26 mouse cellular contexts compared by ENCODE assay signal in the genomic region with DNA sequence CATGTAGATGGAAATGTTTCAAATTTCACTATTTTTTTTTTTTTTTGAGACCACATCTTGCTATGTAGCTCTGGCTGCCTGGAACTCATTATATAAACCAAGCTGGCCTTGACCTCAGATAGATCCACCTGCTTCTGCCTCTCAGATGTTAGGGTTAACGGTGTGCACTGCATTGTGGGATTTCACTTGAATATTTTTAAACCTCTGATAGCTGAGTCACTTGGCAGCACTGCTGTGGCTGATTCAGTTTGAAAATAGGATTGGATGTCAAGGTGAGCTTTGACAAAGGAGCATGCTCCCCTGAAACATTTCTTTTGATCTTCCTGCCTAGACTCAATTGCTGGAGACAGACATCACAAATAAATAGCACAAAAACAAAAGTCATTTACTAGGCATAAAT.
DNase-seq lines count a peak whose midpoint lies in the region; ATAC-seq and TF ChIP-seq lines count a peak whose summit lies in the region.
"Had no signal": no experiment of that assay in that cellular context is flagged by ENCODE, and none has a peak within 500 bp of the region (broad histone marks: within the 10 kb centered on the region; RNA-seq: fewer than 3 reads in every experiment).

No protein-coding gene starts in this region.

- no peaks in the 10 kb centered on the region for H3K36me3 ChIP-seq in heart, embryonic 10.5 days
- no peaks in the 10 kb centered on the region for H3K36me3 ChIP-seq in liver, postnatal 0 days (replicated peaks; ENCODE audit: insufficient read depth, low read length)
- H3K36me3 ChIP-seq: embryonic facial prominence, embryonic 12.5 days; embryonic facial prominence, embryonic 15.5 days had no signal

- no peak for TF ChIP-seq EP300 in liver, postnatal 0 days (IDR thresholded peaks at IDR 0.05; ENCODE audit: low read depth)

- H3K27ac ChIP-seq in heart, embryonic 10.5 days: no peak overlapping the region
- H3K27ac ChIP-seq in liver, postnatal 0 days (ENCODE audit: low read depth): no peak overlapping the region
- H3K27ac ChIP-seq: embryonic facial prominence, embryonic 12.5 days; embryonic facial prominence, embryonic 15.5 days; hindbrain, embryonic 14.5 days; hindbrain, postnatal 0 days had no signal

- no peak for ATAC-seq in liver, postnatal 0 days
- ATAC-seq: CD4-positive, CD25-positive, alpha-beta regulatory T cell, adult 4 months; forebrain, embryonic 14.5 days; forebrain, postnatal 0 days; hindbrain, postnatal 0 days; inflammation-experienced regulatory T-cells, adult 6 months; intestine, embryonic 16.5 days had no signal

- intact Hi-C loops in heart, postnatal 25 days (cut with DNase I): no loop called here
- intact Hi-C loops in heart, postnatal 10 days (cut with DNase I): no loop called here

- TF ChIP-seq CTCF in liver, postnatal 0 days (IDR thresholded peaks at IDR 0.05; ENCODE audit: low read depth): no peak

- H3K4me1 ChIP-seq in heart, embryonic 10.5 days: no peaks in the 10 kb centered on the region
- no peaks in the 10 kb centered on the region for H3K4me1 ChIP-seq in liver, postnatal 0 days (ENCODE audit: insufficient read depth)
- H3K4me1 ChIP-seq: embryonic facial prominence, embryonic 12.5 days; embryonic facial prominence, embryonic 15.5 days had no signal

- 74% methylated on average over 1 of the region's 1 CpGs for WGBS in heart, embryonic 10.5 days
- WGBS in liver, postnatal 0 days (ENCODE audit: insufficient replicate concordance): 74% methylated on average over 1 of the region's 1 CpGs

- no peak overlapping the region for H3K4me3 ChIP-seq in heart, embryonic 10.5 days
- H3K4me3 ChIP-seq in liver, postnatal 0 days (ENCODE audit: low read depth, low read length): no peak overlapping the region
- H3K4me3 ChIP-seq: embryonic facial prominence, embryonic 12.5 days; embryonic facial prominence, embryonic 15.5 days had no signal

- no peak overlapping the region for H3K4me2 ChIP-seq in liver, postnatal 0 days (ENCODE audit: low read depth, low read length)
- H3K4me2 ChIP-seq: embryonic facial prominence, embryonic 12.5 days; embryonic facial prominence, embryonic 15.5 days; hindbrain, embryonic 14.5 days had no signal

- peak; percentile 90 for DNase-seq in heart, adult 11 months
- no peak for DNase-seq in heart, embryonic 10.5 days (ENCODE audit: low spot score)
- peak; percentile 47 for DNase-seq in heart, adult 8-10 months (ENCODE audit: low spot score)
- no peak for DNase-seq in heart, postnatal 25 days (ENCODE audit: low spot score)
- DNase-seq in heart, postnatal 10 days: peak; percentile 23 to 38
- DNase-seq in liver, postnatal 0 days: no peak
- DNase-seq in gastrocnemius, adult 18-20 months (ENCODE audit: low spot score): no peak
- DNase-seq: adrenal gland, adult 2 months; adrenal gland, postnatal 14 days; cerebellum, adult 11 months; cerebellum, adult 2 months; cerebellum, adult 9-11 months; cerebellum, postnatal 36 days; embryo, embryonic 11 days; forebrain, postnatal 0 days; gastrocnemius, postnatal 25 days; kidney, adult 18-20 months; kidney, adult 9 months had no signal

- H3K27me3 ChIP-seq in heart, embryonic 10.5 days (ENCODE audit: insufficient read depth, poor library complexity, severe bottlenecking): no peaks in the 10 kb centered on the region
- no peaks in the 10 kb centered on the region for H3K27me3 ChIP-seq in liver, postnatal 0 days (ENCODE audit: insufficient read depth, low read length)
- H3K27me3 ChIP-seq: embryonic facial prominence, embryonic 12.5 days; embryonic facial prominence, embryonic 15.5 days had no signal

- H3K9me3 ChIP-seq in heart, embryonic 10.5 days: no peaks in the 10 kb centered on the region
- no peaks in the 10 kb centered on the region for H3K9me3 ChIP-seq in liver, postnatal 0 days (ENCODE audit: low read length)
- H3K9me3 ChIP-seq: embryonic facial prominence, embryonic 12.5 days; embryonic facial prominence, embryonic 15.5 days had no signal

- no peak overlapping the region for H3K9ac ChIP-seq in liver, postnatal 0 days (replicated peaks)
- H3K9ac ChIP-seq: embryonic facial prominence, embryonic 12.5 days; embryonic facial prominence, embryonic 15.5 days; forebrain, postnatal 0 days; hindbrain, embryonic 14.5 days had no signal

Comparison
In these comparisons a context has a peak if more than half of its experiments do, and no peak if none do; other contexts are left out.
1. DNase-seq: peak in heart, adult 11 months (single experiment), heart, adult 8-10 months (single experiment) and heart, postnatal 10 days (2 of 2); none in heart, embryonic 10.5 days (single experiment), heart, postnatal 25 days (single experiment), liver, postnatal 0 days (single experiment) and gastrocnemius, adult 18-20 months (single experiment).